Mouse (Mus musculus) erythroblast, embryonic 14.5 days (primary cell): ENCODE data around the gene N4bp3.

Experiments
- GATA1 ChIP-seq: IDR thresholded peaks from 2 replicates; pipeline ENCODE4 v1.6.1; 2012; ENCODE audit warnings: low read length, inconsistent platforms, mixed read lengths
- TAL1 ChIP-seq: IDR thresholded peaks from 3 replicates; pipeline ENCODE4 v1.6.1; 2012; ENCODE audit warnings: low read length, inconsistent platforms, mixed read lengths

GRCm38 (mm10) chr11:51617693-51618092 is 32.9 kb downstream of the N4bp3 start:
- TF ChIP-seq GATA1 (no peak), TAL1 (no peak)
